Mouse (Mus musculus) midbrain, embryonic 15.5 days (tissue): ENCODE measurements at regions not wholly inside any gene's neighbourhood (a gene's known extent, or its start where the extent isn't known, plus 50 kb on each side); places are given as distances from the start of the nearest gene placed in this dataset.
A peak's percentile ranks its signal among the peaks of the same experiment; 100 is the strongest.

Source experiments
- ATAC-seq: fragments of 200-750 bp; cut with Nextera tagmentation; replicated peaks from 2 replicates; pipeline ENCODE4 v1.8.0; 2017; ENCODE audit warnings: moderate TSS enrichment
- H3K27ac ChIP-seq: fragments of 300-500 bp; sonication (generic); 2 replicates; pipeline ENCODE4 v1.5.1; 2015; ENCODE audit warnings: mild to moderate bottlenecking, inconsistent platforms
- H3K27me3 ChIP-seq: fragments of 300-500 bp; sonication (generic); replicated peaks from 2 replicates; pipeline ENCODE4 v1.6.1; 2015; ENCODE audit warnings: inconsistent platforms
- H3K36me3 ChIP-seq: fragments of 300-500 bp; sonication (generic); replicated peaks from 2 replicates; pipeline ENCODE4 v1.6.1; 2015; ENCODE audit warnings: inconsistent platforms
- H3K4me1 ChIP-seq: fragments of 300-500 bp; sonication (generic); 2 replicates; pipeline ENCODE4 v1.6.1; 2015; ENCODE audit warnings: inconsistent platforms
- H3K4me2 ChIP-seq: fragments of 300-500 bp; sonication (generic); 2 replicates; pipeline ENCODE4 v1.6.1; 2015; ENCODE audit warnings: inconsistent platforms, mild to moderate bottlenecking, moderate library complexity
- H3K4me3 ChIP-seq: fragments of 300-500 bp; sonication (generic); 2 replicates; pipeline ENCODE4 v1.5.1; 2015; ENCODE audit warnings: mild to moderate bottlenecking, inconsistent platforms
- H3K9ac ChIP-seq: fragments of 300-500 bp; sonication (generic); 2 replicates; pipeline ENCODE4 v1.6.1; 2015; ENCODE audit warnings: mild to moderate bottlenecking, inconsistent platforms
- H3K9me3 ChIP-seq: fragments of 300-500 bp; sonication (generic); 2 replicates; pipeline ENCODE4 v1.6.1; 2016; ENCODE audit warnings: inconsistent platforms
- WGBS: fragments of 180-500 bp; shearing (Covaris S2); methylation state at CpG from one replicate; pipeline ENCODE4 v1.1.7; 2015; ENCODE audit warnings: mixed read lengths; 5-methylcytosine and 5-hydroxymethylcytosine counted together

GRCm38 (mm10) chr11:9739098-9739497, 547.4 kb downstream of the Abca13 start:
- Histone ChIP-seq H3K4me1 (no peaks in the 10 kb centered on the region), H3K9ac (no peak overlapping the region), H3K27me3 (no peaks in the 10 kb centered on the region), H3K27ac (no peak overlapping the region), H3K36me3 (no peaks in the 10 kb centered on the region), H3K4me3 (no peak overlapping the region), H3K4me2 (no peak overlapping the region), H3K9me3 (no peaks in the 10 kb centered on the region)
- WGBS: 91% methylated on average over 5 of the region's 5 CpGs
- no peak for ATAC-seq

DNA sequence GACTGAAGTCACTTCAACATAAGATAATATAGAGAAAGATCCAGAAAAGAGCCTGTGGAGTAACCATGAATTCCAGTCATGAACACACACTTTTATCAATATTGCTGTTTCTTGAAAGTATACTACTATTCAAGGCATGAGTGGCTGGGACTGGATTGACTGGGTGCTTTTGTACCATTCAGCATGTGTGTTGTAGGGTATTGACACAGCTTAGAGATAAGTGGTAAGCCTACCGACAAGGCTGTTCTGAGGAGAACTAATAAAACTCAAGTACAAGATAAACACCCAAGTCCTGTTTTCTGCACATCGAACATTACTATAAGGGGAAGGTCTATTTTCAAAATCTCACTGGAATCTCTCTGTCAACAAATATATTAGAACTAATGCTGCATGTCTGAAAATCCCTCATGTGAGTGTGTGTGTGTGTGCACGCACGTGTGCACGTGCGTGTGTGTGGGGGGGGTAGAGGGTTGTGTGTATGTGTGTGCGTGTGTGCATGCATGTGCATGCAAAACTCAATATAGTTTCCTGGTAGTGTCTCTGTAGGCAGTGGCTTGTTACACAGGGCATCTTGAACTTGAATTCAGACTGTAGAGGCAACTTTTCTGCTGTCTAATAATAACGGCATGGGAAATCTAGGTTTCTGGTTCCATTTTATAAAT, 588.6 kb downstream of the Abca13 start:
- WGBS: 92% methylated on average over 8 of the region's 8 CpGs
- Histone ChIP-seq H3K4me2 (no peak overlapping the region), H3K4me1 (no peaks in the 10 kb centered on the region)

GRCm38 (mm10) chr11:9793175-9793828, 601.6 kb downstream of the Abca13 start:
- Histone ChIP-seq H3K4me3 (no peak overlapping the region), H3K27ac (no peak overlapping the region), H3K4me1 (no peaks in the 10 kb centered on the region), H3K9ac (no peak overlapping the region), H3K36me3 (no peaks in the 10 kb centered on the region), H3K27me3 (no peaks in the 10 kb centered on the region), H3K9me3 (no peaks in the 10 kb centered on the region), H3K4me2 (no peak overlapping the region)
- no peak for ATAC-seq
- WGBS: 77% methylated on average over 2 of the region's 2 CpGs

More for the DNA sequence above, 588.6 kb downstream of the Abca13 start:
- no peaks in the 10 kb centered on the region for H3K36me3 ChIP-seq
- H3K9me3 ChIP-seq: no peaks in the 10 kb centered on the region
- no peaks in the 10 kb centered on the region for H3K27me3 ChIP-seq
- H3K27ac ChIP-seq: no peak overlapping the region
- H3K4me3 ChIP-seq: no peak overlapping the region
- ATAC-seq: no peak
- no peak overlapping the region for H3K9ac ChIP-seq

DNA sequence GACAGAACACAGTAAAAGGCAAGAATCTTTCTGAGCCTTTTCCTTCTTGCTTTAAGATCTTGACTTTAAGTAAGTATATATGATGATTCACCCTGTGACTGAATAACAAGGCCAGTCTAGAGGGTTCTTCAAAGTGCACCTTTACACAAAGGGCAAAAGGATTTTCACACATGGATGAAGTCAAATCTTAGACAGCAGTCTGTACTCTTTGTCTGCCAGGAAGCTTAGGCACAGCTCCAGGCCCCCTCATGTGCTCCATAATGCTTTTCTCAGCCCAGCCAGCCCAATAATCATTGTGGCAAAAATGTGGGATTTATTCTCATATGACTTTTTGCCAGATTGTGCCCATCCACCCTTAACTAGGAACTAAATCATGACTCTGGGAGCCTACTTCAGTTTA, 647.9 kb downstream of the Abca13 start:
- Histone ChIP-seq H3K9me3 (no peaks in the 10 kb centered on the region), H3K36me3 (no peaks in the 10 kb centered on the region), H3K4me1 (no peaks in the 10 kb centered on the region), H3K4me2 (no peak overlapping the region), H3K4me3 (no peak overlapping the region), H3K27me3 (no peaks in the 10 kb centered on the region), H3K9ac (no peak overlapping the region), H3K27ac (no peak overlapping the region)
- ATAC-seq: no peak

DNA sequence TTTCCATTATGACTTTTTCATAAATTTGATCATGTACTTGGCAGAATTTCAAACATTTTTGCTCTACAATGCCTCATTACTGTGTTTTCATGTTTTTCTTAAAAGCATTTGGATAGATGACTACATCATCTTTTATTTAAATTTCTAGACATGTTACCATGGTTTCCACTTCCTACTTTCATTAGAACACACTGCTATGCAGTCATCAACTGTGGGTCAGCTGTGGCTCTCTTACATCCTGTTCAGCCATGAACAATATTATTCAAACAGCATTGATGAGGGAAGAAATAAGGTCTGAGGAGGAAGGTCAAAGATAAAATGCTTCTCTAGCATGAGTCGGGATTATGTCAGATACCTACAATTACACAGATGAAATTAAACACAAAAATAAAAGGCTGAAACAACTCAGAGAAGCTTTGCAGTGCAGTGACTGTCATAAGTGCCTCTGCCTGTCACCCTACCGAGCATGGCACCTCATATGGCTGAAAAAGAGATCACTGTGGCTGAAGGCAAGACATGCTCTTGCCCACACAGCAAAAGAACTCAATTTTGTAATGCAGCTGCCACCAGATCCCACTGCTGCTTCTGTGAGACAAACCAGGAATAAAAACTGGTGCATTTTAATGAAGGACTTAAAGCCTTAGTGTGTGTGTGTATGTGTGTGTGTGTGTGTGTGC, 676.9 kb downstream of the Abca13 start:
- H3K27ac ChIP-seq: no peak overlapping the region
- H3K27me3 ChIP-seq: no peaks in the 10 kb centered on the region
- no peak overlapping the region for H3K9ac ChIP-seq
- H3K4me3 ChIP-seq: no peak overlapping the region
- H3K36me3 ChIP-seq: no peaks in the 10 kb centered on the region
- no peak overlapping the region for H3K4me2 ChIP-seq
- H3K9me3 ChIP-seq: no peaks in the 10 kb centered on the region
- ATAC-seq: peak; percentile 82; the same call in 1 of the 2 replicates
- no peaks in the 10 kb centered on the region for H3K4me1 ChIP-seq
- WGBS: 60% methylated on average over 2 of the region's 2 CpGs
